Mouse (Mus musculus) layer of hippocampus, adult 9-11 months (tissue): ENCODE measurements around the gene Chpf.
A peak's percentile ranks its signal among the peaks of the same experiment; 100 is the strongest.

Experiments
- DNase-seq: peaks from one replicate; pipeline ENCODE4 v3.0.0; 2022

The Chpf gene

GRCm38 (mm10) chr1:75498897-75499296 lies 19.8 kb upstream of the Chpf start:
- DNase-seq: no peak

- DNase-seq: no peak
These were observed 15.9 kb upstream of the Chpf start for GRCm38 (mm10) chr1:75494878-75495548.

GRCm38 (mm10) chr1:75492579-75493170 lies 13.6 kb upstream of the Chpf start:
- no peak for DNase-seq

GRCm38 (mm10) chr1:75490785-75491551 lies 11.9 kb upstream of the Chpf start:
- DNase-seq: no peak

- no peak for DNase-seq
These were observed 8.5 kb upstream of the Chpf start for GRCm38 (mm10) chr1:75487405-75488161.

- no peak for DNase-seq
These were observed 7.9 kb upstream of the Chpf start for GRCm38 (mm10) chr1:75487040-75487404.

- DNase-seq: no peak
These were observed 7.5 kb upstream of the Chpf start for GRCm38 (mm10) chr1:75486561-75486960.

- DNase-seq: peak; percentile 61
These were observed 1.6 kb upstream of the Chpf start for GRCm38 (mm10) chr1:75480735-75481134.

- DNase-seq: no peak
These were observed 929 bp upstream of the Chpf start for GRCm38 (mm10) chr1:75480036-75480435.

- no peak for DNase-seq
These were observed 505 bp upstream of the Chpf start for GRCm38 (mm10) chr1:75479635-75479989.

GRCm38 (mm10) chr1:75478497-75478896 lies 610 bp downstream of the Chpf start:
- no peak for DNase-seq

- peak; percentile 53 for DNase-seq
These were observed 1.2 kb downstream of the Chpf start for GRCm38 (mm10) chr1:75477966-75478290.

- peak; percentile 78 for DNase-seq
These were observed 1.7 kb downstream of the Chpf start for GRCm38 (mm10) chr1:75477264-75477965.

GRCm38 (mm10) chr1:75476441-75476840 lies 2.7 kb downstream of the Chpf start:
- no peak for DNase-seq

- no peak for DNase-seq
These were observed 9.8 kb downstream of the Chpf start for GRCm38 (mm10) chr1:75469287-75469825.

GRCm38 (mm10) chr1:75467215-75467927 lies 11.7 kb downstream of the Chpf start:
- peak; percentile 74 for DNase-seq

- no peak for DNase-seq
These were observed 15.4 kb downstream of the Chpf start for GRCm38 (mm10) chr1:75463652-75464204.

GRCm38 (mm10) chr1:75462636-75463035 lies 16.5 kb downstream of the Chpf start:
- no peak for DNase-seq

- no peak for DNase-seq
These were observed 18.8 kb downstream of the Chpf start for GRCm38 (mm10) chr1:75460297-75460696.

- peak; percentile 59 for DNase-seq
These were observed 20.1 kb downstream of the Chpf start for GRCm38 (mm10) chr1:75458789-75459684.
